Mouse (Mus musculus): ENCODE results near the gene Rnf182.

The Rnf182 gene

DNA sequence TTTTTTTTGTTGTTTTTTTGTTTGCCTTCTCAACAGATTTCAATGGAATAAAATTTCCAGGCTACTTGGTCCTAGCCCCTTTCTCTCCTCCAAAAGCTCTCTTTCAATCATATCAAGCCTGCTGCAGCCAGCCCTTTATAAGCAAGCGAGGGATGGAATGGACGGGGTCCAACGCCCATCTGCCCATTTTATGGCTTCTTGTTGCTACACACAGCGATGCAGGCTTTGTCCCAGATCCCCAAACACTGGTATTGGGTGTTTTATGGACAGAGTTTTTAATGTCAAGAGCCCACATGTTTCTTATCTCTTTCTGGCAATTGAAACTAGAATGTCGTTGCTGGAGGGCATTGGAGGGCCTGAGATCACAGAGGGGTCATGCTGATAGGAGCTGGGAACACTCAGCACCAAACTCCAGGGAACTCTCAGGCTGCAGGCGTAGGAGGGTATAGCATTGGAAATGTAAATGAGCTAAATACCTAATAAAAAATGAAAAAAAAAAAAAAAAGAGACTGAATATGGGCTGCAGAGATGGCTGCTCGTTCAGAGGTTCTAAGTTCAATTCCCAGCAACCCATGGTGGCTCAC is 89.1 kb downstream of the Rnf182 start:
- no peak for DNase-seq

DNA sequence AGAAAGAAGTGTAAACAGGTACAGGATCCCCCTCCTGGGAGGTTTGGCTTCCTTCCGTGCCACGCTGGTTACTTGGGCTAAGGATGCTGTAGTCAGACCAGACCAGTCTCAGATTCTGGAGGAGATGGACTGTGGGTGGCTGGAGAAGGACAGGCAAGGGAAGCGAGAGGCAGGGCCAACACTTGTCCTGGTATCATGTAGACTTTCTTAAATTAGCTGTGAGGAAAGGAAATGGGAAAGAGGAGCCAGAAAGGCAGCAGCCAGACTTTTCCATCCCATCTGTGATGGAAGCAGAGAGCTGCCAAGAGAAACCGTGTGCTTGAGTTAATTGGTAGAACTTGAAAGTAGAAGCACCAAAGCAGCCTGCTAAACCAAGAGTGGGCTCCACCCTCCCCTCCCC is 90.9 kb downstream of the Rnf182 start:
- no peak for DNase-seq

DNA sequence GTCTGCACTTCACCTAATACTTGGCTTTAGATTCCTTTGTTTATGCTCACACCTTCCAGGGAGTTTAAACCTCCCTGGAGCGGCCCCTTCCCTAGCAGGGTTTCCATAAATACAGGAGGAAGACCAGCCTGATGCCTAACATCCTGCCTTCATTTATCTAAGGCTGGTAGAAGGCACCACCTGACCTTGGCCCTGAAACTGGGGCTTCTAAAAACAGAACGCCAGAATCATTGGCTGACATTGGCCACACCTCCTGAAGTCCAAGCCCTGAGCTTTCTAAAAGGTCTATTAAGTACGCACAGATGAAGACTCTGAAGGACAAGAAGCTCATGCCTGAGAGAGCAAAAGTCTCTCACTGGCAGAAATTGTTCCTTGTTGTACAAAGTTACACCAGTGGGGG is 94.0 kb downstream of the Rnf182 start:
- no peak for DNase-seq

DNA sequence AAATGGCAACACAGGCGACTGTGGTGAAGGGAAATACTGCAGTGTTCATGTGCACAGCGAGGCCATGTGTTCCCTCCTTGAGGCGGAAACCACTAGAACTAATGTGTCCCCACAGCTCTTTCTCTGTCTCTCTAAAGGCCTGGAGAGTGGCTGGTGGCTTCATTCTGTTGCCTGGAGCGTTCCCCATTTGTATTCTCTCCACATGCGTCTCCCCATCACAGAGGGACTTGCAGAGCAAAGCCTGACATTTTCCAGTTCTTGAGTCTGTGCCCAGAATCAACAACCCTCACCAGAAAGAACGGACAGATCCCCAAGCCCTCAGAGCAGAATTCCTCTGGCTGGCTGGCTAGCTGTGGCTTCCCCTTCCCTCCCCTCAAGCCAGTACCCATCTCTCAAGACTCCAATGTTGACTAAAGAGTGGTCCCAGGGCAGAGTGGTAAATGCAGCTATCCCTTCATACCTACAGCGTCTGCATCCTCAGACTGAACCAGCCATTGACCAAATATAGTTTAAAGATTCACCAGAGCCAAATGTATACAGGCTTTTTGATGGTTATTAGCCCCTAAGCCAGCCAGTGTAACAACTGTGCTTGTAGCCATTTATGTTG is 96.3 kb downstream of the Rnf182 start:
- no peak for DNase-seq

DNA sequence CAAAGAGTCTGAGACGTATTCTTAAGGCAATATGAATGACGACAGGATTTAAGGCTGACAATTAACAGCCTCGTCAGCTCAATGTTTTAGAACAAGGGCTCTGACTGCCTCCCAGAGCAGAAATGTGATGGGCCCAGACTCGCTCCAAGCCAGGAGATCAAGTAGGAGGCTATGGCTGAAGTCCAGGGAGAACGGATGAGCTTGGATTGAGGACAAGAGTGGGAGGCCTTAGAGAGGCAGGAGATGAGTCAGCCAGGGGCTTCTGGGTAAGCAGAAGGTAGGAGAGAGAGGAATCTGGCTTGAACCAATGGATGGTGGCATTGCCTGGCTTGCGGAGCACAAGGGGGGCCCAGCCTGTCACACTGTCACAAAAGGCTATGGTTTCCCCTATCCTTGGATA is 99.2 kb downstream of the Rnf182 start:
- no peak for DNase-seq

DNA sequence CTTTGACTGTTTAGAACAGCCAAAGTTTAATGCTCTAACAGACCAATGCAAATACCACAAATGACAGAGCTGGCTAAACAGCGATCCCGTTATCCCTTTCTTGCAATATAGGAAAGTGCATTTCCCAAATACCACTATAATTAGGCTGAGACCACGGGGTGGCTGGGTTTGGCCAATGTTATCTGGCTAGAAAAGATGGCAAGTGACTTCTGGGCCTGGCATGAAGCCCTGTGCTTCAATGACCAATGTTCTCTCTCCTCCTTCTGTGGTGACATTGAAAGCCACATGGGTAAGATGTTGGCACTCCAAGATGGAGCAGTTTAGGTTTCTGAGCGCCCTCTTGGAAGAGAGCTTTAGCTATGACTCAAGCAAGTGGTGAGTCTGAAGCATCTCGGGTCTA is 100.0 kb downstream of the Rnf182 start:
- DNase-seq = no peak

DNA sequence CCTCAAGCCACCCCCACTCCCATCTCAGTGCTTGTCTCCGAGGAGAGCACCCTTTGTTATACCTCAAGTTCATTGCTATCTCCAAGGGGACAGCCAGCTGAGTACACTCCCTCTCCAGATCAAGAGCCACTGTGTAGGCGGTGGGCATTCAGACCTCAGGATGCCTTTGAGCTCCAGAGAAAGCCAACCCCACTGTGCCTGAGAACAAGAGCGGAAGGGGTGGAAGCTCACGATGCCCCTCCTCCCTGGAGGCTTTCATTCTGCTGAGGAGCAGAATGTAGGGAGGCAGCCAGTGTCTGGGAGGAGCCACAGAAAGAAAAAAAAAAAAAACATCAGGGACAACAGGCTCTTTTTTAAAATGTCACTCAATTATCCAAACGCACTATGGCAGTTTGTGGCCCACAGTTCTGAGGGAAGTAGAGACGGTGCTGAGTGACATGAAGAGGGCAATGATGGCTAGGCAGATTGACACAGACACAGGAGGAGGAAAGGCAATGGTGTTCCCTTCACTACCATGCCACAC is 101.1 kb downstream of the Rnf182 start:
- DNase-seq = no peak

DNA sequence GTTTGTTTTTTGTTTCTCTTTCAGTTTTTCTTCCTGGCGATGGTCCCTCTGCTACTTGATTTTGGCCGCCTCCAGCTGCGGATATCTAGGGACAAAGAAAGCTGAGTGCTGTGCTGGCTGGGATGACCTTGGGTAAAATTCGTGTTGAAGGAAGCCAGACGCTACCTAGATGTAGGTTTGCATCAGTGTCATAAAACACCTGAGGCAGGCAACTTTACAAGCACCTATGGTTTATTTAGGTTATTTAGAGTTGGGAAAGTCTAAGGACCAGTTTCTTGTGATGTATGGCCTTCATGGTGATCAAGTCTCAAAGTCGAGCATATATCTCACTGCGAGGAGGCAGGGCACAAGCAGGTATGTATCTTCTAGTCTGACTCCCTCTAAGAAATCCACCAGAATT is 102.7 kb downstream of the Rnf182 start:
- DNase-seq = no peak

DNA sequence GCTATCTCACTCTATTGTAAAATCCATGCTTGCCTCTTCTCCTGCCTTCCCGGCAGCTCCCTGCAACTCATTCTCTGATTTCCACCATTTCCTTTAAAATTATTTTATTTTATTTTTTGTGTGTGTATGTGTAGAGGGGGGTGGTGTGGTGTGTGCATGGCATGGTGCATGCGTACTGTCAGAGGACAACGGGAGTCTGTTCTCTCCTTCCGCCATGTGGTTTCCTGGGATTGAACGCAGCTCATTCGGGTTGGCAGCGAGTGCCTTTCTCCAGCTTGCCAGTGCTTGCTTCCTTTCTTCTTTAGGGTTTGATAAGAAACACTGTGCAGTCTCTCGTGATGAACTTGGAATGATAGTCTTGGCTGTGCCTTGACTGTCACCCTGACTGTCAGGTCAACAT is 105.0 kb downstream of the Rnf182 start:
- DNase-seq = no peak
